Mouse (Mus musculus): ENCODE measurements around the gene Camta1. TPM values are rescaled to one million over a fixed set of nuclear protein-coding genes. Genes with fewer than 3 reads are reported as not detected.

Gene Camta1
- polyA plus RNA-seq, 1 experiment from 2014 or later = 123 TPM

- 63% methylated on average over 16 of the region's 16 CpGs for WGBS
- peak overlapping the region; percentile 100 for H3K27ac ChIP-seq (ENCODE audit: low read depth, low read length)
- ATAC-seq (no peak), DNase-seq (ENCODE audit: low spot score) (no peak)
- H3K27me3 ChIP-seq (replicated peaks; ENCODE audit: control insufficient read depth, insufficient read depth, low read length) = no peaks in the 10 kb centered on the region
- H3K4me1 ChIP-seq (ENCODE audit: control insufficient read depth, insufficient read depth, low read length) = peaks cover 39% of the 10 kb centered on the region
- H3K4me3 ChIP-seq (ENCODE audit: low read depth, low read length) = peak overlapping the region; percentile 58
- H3K9me3 ChIP-seq (replicated peaks; ENCODE audit: control insufficient read depth, low read length) = no peaks in the 10 kb centered on the region
- peak overlapping the region; percentile 98 for H3K9ac ChIP-seq (ENCODE audit: low read length)
- peaks cover 14% of the 10 kb centered on the region for H3K36me3 ChIP-seq (ENCODE audit: control insufficient read depth, insufficient read depth, low read length)
- peak overlapping the region; percentile 87 for H3K4me2 ChIP-seq (ENCODE audit: low read length)
Observed at GRCm38 (mm10) chr4:151129725-151130557, 731.7 kb downstream of the Camta1 start.

- peak; percentile 95 for DNase-seq (ENCODE audit: low spot score)
- Histone ChIP-seq H3K4me2 (ENCODE audit: low read length) (peak overlapping the region; percentile 87), H3K27ac (ENCODE audit: low read depth, low read length) (peak overlapping the region; percentile 100), H3K27me3 (replicated peaks; ENCODE audit: control insufficient read depth, insufficient read depth, low read length) (no peaks in the 10 kb centered on the region), H3K4me1 (ENCODE audit: control insufficient read depth, insufficient read depth, low read length) (peaks cover 39% of the 10 kb centered on the region), H3K9ac (ENCODE audit: low read length) (peak overlapping the region; percentile 98), H3K9me3 (replicated peaks; ENCODE audit: control insufficient read depth, low read length) (no peaks in the 10 kb centered on the region), H3K36me3 (ENCODE audit: control insufficient read depth, insufficient read depth, low read length) (peaks cover 19% of the 10 kb centered on the region), H3K4me3 (ENCODE audit: low read depth, low read length) (peak overlapping the region; percentile 58)
- WGBS = under 1% methylated on average over 69 of the region's 69 CpGs
- peak; percentile 84 for ATAC-seq
Observed at GRCm38 (mm10) chr4:151128641-151129541, 732.8 kb downstream of the Camta1 start.

DNA sequence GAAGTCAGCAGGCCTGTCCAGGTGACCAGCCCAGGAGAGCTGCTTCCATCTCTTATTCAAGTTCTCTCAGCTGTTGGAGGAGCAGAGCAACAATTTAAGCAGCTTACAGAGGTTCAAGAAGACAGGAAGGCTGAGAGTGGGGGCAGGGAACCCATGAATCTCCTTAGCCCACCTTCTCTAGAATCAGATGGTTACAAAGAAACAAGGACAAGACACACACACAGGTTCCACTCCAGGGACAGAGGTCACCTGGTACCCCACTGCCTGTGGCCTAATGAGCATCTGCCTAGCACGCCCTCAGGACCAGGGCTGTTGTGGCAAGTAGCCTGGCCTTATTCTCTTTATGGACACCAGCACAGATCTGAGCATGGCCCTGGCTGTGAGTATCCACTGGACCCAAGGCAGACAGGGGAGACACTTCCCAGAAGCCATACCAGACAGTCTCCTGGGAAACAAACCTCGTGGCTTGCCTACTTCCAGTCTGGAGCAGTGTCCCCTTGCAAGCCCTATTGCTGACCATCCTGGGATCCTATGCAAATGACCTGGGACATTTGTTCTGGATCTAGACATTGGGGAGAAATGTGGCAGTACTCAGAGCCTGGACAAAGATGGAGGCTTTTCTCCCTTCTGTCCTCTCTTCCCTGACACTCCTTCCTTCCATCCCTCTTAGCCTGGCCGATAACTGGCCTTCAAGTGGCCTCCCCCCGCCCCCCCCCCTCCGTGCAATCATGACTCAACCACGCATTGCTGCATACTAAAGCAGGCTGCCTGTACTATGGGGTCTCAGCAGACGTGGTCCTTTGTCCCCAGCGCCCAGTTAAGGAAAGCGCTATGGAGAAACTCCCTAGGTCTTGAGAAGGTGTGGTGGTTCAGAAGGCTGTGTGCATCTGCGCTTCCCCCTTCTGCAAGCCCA, 733.8 kb downstream of the Camta1 start:
- Histone ChIP-seq H3K4me2 (ENCODE audit: low read length) (peak overlapping the region; percentile 87), H3K9me3 (replicated peaks; ENCODE audit: control insufficient read depth, low read length) (no peaks in the 10 kb centered on the region), H3K9ac (ENCODE audit: low read length) (peak overlapping the region; percentile 98), H3K27ac (ENCODE audit: low read depth, low read length) (peak overlapping the region; percentile 100), H3K27me3 (replicated peaks; ENCODE audit: control insufficient read depth, insufficient read depth, low read length) (no peaks in the 10 kb centered on the region), H3K4me1 (ENCODE audit: control insufficient read depth, insufficient read depth, low read length) (peaks cover 39% of the 10 kb centered on the region), H3K4me3 (ENCODE audit: low read depth, low read length) (peak overlapping the region; percentile 58), H3K36me3 (ENCODE audit: control insufficient read depth, insufficient read depth, low read length) (peaks cover 20% of the 10 kb centered on the region)
- DNase-seq (ENCODE audit: low spot score) = peak; percentile 48
- peak; percentile 61 for ATAC-seq
- 6% methylated on average over 9 of the region's 10 CpGs for WGBS

DNA sequence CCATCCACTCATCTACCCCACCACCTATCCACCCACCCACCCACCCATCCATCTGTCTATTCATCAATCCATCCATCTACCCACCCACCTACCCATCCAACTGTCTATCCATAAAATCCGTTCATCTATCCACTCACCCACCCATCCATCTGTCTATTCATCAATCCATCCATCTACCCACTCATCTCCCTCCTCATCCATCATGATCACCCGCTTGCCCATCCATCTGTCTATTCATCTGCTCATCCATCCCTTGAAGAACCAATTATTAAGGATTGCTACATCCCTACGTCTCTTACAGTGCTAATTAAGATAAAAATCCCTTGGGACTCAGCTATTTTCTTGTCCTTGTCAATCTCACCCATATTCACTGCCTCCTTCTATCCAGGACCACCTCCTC, 742.8 kb downstream of the Camta1 start:
- Histone ChIP-seq H3K36me3 (ENCODE audit: control insufficient read depth, insufficient read depth, low read length) (peaks cover 28% of the 10 kb centered on the region), H3K9me3 (replicated peaks; ENCODE audit: control insufficient read depth, low read length) (no peaks in the 10 kb centered on the region), H3K4me3 (ENCODE audit: low read depth, low read length) (no peak overlapping the region), H3K27ac (ENCODE audit: low read depth, low read length) (no peak overlapping the region), H3K4me2 (ENCODE audit: low read length) (no peak overlapping the region), H3K4me1 (ENCODE audit: control insufficient read depth, insufficient read depth, low read length) (no peaks in the 10 kb centered on the region), H3K9ac (ENCODE audit: low read length) (no peak overlapping the region), H3K27me3 (replicated peaks; ENCODE audit: control insufficient read depth, insufficient read depth, low read length) (no peaks in the 10 kb centered on the region)
- 82% methylated on average over 3 of the region's 3 CpGs for WGBS
- no peak for ATAC-seq
- no peak for DNase-seq (ENCODE audit: low spot score)

DNA sequence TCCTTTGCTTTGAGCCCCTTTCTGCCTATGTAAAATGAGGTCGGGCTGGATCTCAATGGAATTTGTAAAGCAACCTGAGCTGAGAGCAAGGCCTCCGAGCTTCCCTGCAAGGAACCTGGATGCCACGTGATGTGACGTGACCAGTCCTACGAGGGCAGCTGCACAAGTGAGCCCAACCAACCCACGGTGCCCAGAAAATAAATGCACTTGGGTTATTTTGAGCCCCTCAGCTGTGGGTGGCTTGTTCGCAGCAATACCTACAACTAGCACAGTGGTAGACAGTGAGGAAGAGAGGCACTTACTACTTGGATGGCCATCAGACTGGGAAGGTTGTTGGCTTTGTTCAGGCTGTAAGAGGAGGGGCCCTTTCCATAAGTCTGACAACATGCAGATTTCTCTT, 747.1 kb downstream of the Camta1 start:
- Histone ChIP-seq H3K9ac (ENCODE audit: low read length) (no peak overlapping the region), H3K4me1 (ENCODE audit: control insufficient read depth, insufficient read depth, low read length) (no peaks in the 10 kb centered on the region), H3K4me3 (ENCODE audit: low read depth, low read length) (no peak overlapping the region), H3K27me3 (replicated peaks; ENCODE audit: control insufficient read depth, insufficient read depth, low read length) (no peaks in the 10 kb centered on the region), H3K9me3 (replicated peaks; ENCODE audit: control insufficient read depth, low read length) (no peaks in the 10 kb centered on the region), H3K27ac (ENCODE audit: low read depth, low read length) (no peak overlapping the region), H3K4me2 (ENCODE audit: low read length) (no peak overlapping the region), H3K36me3 (ENCODE audit: control insufficient read depth, insufficient read depth, low read length) (peaks cover 5% of the 10 kb centered on the region; the same call in 1 of the 2 replicates)
- DNase-seq (ENCODE audit: low spot score) (no peak), ATAC-seq (no peak)
- WGBS = 91% methylated on average over 7 of the region's 7 CpGs

GRCm38 (mm10) chr4:151111226-151111625, 750.5 kb downstream of the Camta1 start:
- Histone ChIP-seq H3K36me3 (ENCODE audit: control insufficient read depth, insufficient read depth, low read length) (peaks cover 5% of the 10 kb centered on the region; the same call in 1 of the 2 replicates), H3K9ac (ENCODE audit: low read length) (no peak overlapping the region), H3K4me1 (ENCODE audit: control insufficient read depth, insufficient read depth, low read length) (no peaks in the 10 kb centered on the region), H3K27ac (ENCODE audit: low read depth, low read length) (no peak overlapping the region), H3K9me3 (replicated peaks; ENCODE audit: control insufficient read depth, low read length) (no peaks in the 10 kb centered on the region), H3K27me3 (replicated peaks; ENCODE audit: control insufficient read depth, insufficient read depth, low read length) (no peaks in the 10 kb centered on the region), H3K4me2 (ENCODE audit: low read length) (no peak overlapping the region), H3K4me3 (ENCODE audit: low read depth, low read length) (no peak overlapping the region)
- DNase-seq (ENCODE audit: low spot score) (no peak), ATAC-seq (no peak)
- 64% methylated on average over 8 of the region's 8 CpGs for WGBS

DNA sequence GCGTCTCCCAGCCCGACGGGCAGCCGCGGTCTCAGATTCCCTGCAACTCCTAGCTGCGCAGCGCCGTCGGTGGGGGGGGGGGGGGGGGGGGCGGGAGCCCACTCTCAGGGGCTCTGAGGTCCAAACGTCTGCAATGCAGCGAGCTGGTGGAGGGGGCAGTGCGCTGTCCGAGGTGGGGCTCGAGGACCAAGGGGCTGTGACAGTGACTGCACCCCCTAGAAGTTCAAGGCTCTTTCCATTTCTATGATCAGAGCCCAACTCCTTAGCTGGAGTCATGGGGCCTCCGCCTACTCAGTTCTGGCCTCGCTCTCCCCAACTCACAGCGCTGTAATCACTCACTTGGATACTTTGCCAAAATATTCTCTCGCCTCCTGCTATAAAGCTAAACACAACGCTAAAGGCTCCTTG, 752.8 kb downstream of the Camta1 start:
- DNase-seq (ENCODE audit: low spot score) (peak; percentile 61), ATAC-seq (peak; percentile 21)
- H3K27me3 ChIP-seq (replicated peaks; ENCODE audit: control insufficient read depth, insufficient read depth, low read length) = no peaks in the 10 kb centered on the region
- H3K4me2 ChIP-seq (ENCODE audit: low read length) = peak overlapping the region; percentile 72
- H3K4me1 ChIP-seq (ENCODE audit: control insufficient read depth, insufficient read depth, low read length) = peaks cover 13% of the 10 kb centered on the region
- H3K9ac ChIP-seq (ENCODE audit: low read length) = peak overlapping the region; percentile 94
- no peaks in the 10 kb centered on the region for H3K9me3 ChIP-seq (replicated peaks; ENCODE audit: control insufficient read depth, low read length)
- H3K4me3 ChIP-seq (ENCODE audit: low read depth, low read length) = peak overlapping the region; percentile 89
- WGBS = 1% methylated on average over 10 of the region's 20 CpGs
- H3K27ac ChIP-seq (ENCODE audit: low read depth, low read length) = peak overlapping the region; percentile 97
- peaks cover 5% of the 10 kb centered on the region; the same call in 1 of the 2 replicates for H3K36me3 ChIP-seq (ENCODE audit: control insufficient read depth, insufficient read depth, low read length)
